Mouse (Mus musculus) limb, embryonic 12.5 days (tissue): ENCODE measurements around the gene Nectin1. TPM values are rescaled to one million over a fixed set of nuclear protein-coding genes. Genes with fewer than 3 reads are reported as not detected.
A peak's percentile ranks its signal among the peaks of the same experiment; 100 is the strongest.

ENCODE experiments used
- ATAC-seq: fragments of 200-750 bp; cut with Nextera tagmentation; 2 replicates; pipeline ENCODE4 v1.8.0; 2017; ENCODE audit warnings: low read depth, moderate TSS enrichment; ENCODE audit not compliant: insufficient number of reproducible peaks, insufficient read depth, low FRiP score, low TSS enrichment
- H3K27ac ChIP-seq: fragments of 300-500 bp; sonication (generic); 2 replicates; pipeline ENCODE4 v1.5.1; 2016; ENCODE audit warnings: mild to moderate bottlenecking, moderate library complexity
- H3K27me3 ChIP-seq: fragments of 300-500 bp; sonication (generic); 2 replicates; pipeline ENCODE4 v1.6.1; 2016; ENCODE audit warnings: mild to moderate bottlenecking, moderate library complexity
- H3K36me3 ChIP-seq: fragments of 300-500 bp; sonication (generic); 2 replicates; pipeline ENCODE4 v1.6.1; 2016; ENCODE audit warnings: mild to moderate bottlenecking, moderate library complexity
- H3K4me1 ChIP-seq: fragments of 300-500 bp; sonication (generic); replicated peaks from 2 replicates; pipeline ENCODE4 v1.6.1; 2016
- H3K4me2 ChIP-seq: fragments of 300-500 bp; sonication (generic); 2 replicates; pipeline ENCODE4 v1.6.1; 2016; ENCODE audit warnings: mild to moderate bottlenecking, moderate library complexity
- H3K4me3 ChIP-seq: fragments of 300-500 bp; sonication (generic); replicated peaks from 2 replicates; pipeline ENCODE4 v1.5.1; 2016; ENCODE audit warnings: mild to moderate bottlenecking
- H3K9ac ChIP-seq: fragments of 300-500 bp; sonication (generic); replicated peaks from 2 replicates; pipeline ENCODE4 v1.6.1; 2016; ENCODE audit warnings: mild to moderate bottlenecking, moderate library complexity
- H3K9me3 ChIP-seq: fragments of 300-500 bp; sonication (generic); 2 replicates; pipeline ENCODE4 v1.6.1; 2016; ENCODE audit warnings: mild to moderate bottlenecking, moderate library complexity
- WGBS: fragments of 180-500 bp; shearing (Covaris S2); methylation state at CpG from one replicate; pipeline ENCODE4 v1.1.7; 2016; 5-methylcytosine and 5-hydroxymethylcytosine counted together
- polyA plus RNA-seq: library from polyadenylated mRNA; unstranded; fragments of >200 nt; fragmentation: Nextera tagmentation; extraction: Ambion mirVana; gene quantifications from 2 replicates; pipeline ENCODE4 v1.2.1, GENCODE M21; 2016

Gene Nectin1
- polyA plus RNA-seq, result 5.5 and 6.0 TPM in 2 replicates

GRCm38 (mm10) chr9:43743647-43744137 is at the start of gene Nectin1:
Gene Nectin1, plus strand, starts transcription at chr9:43743984.
- Histone ChIP-seq H3K27ac (peak within 1 kb of the TSS; percentile 96), H3K4me2 (peak within 1 kb of the TSS; percentile 97), H3K9ac (peak within 1 kb of the TSS; percentile 89), H3K9me3 (no peaks in the 10 kb centered on the region), H3K27me3 (peaks cover 34% of the 10 kb centered on the region), H3K4me1 (peaks cover 41% of the 10 kb centered on the region), H3K36me3 (no peaks in the 10 kb centered on the region), H3K4me3 (peak within 1 kb of the TSS; percentile 85)
- under 1% methylated on average over 32 of the region's 51 CpGs for WGBS
- ATAC-seq, result peak; percentile 88

- Histone ChIP-seq H3K27ac (no peak overlapping the region), H3K4me3 (no peak overlapping the region), H3K27me3 (no peaks in the 10 kb centered on the region), H3K9me3 (no peaks in the 10 kb centered on the region), H3K4me1 (no peaks in the 10 kb centered on the region), H3K4me2 (no peak overlapping the region), H3K36me3 (no peaks in the 10 kb centered on the region), H3K9ac (no peak overlapping the region)
- no peak for ATAC-seq
- WGBS, result 15% methylated on average over 8 of the region's 8 CpGs
Measured at GRCm38 (mm10) chr9:43698080-43698712, 45.6 kb upstream of the Nectin1 start.

- WGBS, result 85% methylated on average over 10 of the region's 10 CpGs
- Histone ChIP-seq H3K4me3 (no peak overlapping the region), H3K27ac (no peak overlapping the region), H3K9me3 (no peaks in the 10 kb centered on the region), H3K27me3 (no peaks in the 10 kb centered on the region), H3K36me3 (no peaks in the 10 kb centered on the region), H3K4me1 (no peaks in the 10 kb centered on the region), H3K4me2 (no peak overlapping the region), H3K9ac (no peak overlapping the region)
- ATAC-seq, result no peak
Measured at GRCm38 (mm10) chr9:43698841-43699240, 44.9 kb upstream of the Nectin1 start.

GRCm38 (mm10) chr9:43699417-43700225 is 44.2 kb upstream of the Nectin1 start:
- no peak for ATAC-seq
- no peak overlapping the region for H3K9ac ChIP-seq
- no peaks in the 10 kb centered on the region for H3K4me1 ChIP-seq
- WGBS, result 76% methylated on average over 11 of the region's 11 CpGs
- no peak overlapping the region for H3K4me3 ChIP-seq
- H3K36me3 ChIP-seq, result no peaks in the 10 kb centered on the region
- H3K4me2 ChIP-seq, result no peak overlapping the region
- no peaks in the 10 kb centered on the region for H3K27me3 ChIP-seq
- H3K9me3 ChIP-seq, result no peaks in the 10 kb centered on the region
- no peak overlapping the region for H3K27ac ChIP-seq

- H3K9me3 ChIP-seq, result no peaks in the 10 kb centered on the region
- no peak for ATAC-seq
- no peak overlapping the region for H3K4me2 ChIP-seq
- H3K36me3 ChIP-seq, result no peaks in the 10 kb centered on the region
- 76% methylated on average over 3 of the region's 3 CpGs for WGBS
- no peaks in the 10 kb centered on the region for H3K27me3 ChIP-seq
- no peak overlapping the region for H3K9ac ChIP-seq
- H3K4me1 ChIP-seq, result no peaks in the 10 kb centered on the region
- H3K27ac ChIP-seq, result no peak overlapping the region
- H3K4me3 ChIP-seq, result no peak overlapping the region
Measured at GRCm38 (mm10) chr9:43700226-43700579, 43.6 kb upstream of the Nectin1 start.

GRCm38 (mm10) chr9:43701748-43702147 is 42.0 kb upstream of the Nectin1 start:
- Histone ChIP-seq H3K4me1 (no peaks in the 10 kb centered on the region), H3K4me3 (no peak overlapping the region), H3K27me3 (no peaks in the 10 kb centered on the region), H3K4me2 (no peak overlapping the region), H3K9ac (no peak overlapping the region), H3K9me3 (no peaks in the 10 kb centered on the region), H3K36me3 (no peaks in the 10 kb centered on the region), H3K27ac (no peak overlapping the region)
- ATAC-seq, result no peak

GRCm38 (mm10) chr9:43707571-43707970 is 36.2 kb upstream of the Nectin1 start:
- no peak overlapping the region for H3K4me3 ChIP-seq
- H3K27me3 ChIP-seq, result no peaks in the 10 kb centered on the region
- H3K4me2 ChIP-seq, result no peak overlapping the region
- no peaks in the 10 kb centered on the region for H3K36me3 ChIP-seq
- no peak overlapping the region for H3K9ac ChIP-seq
- H3K27ac ChIP-seq, result no peak overlapping the region
- 62% methylated on average over 4 of the region's 4 CpGs for WGBS
- no peaks in the 10 kb centered on the region for H3K4me1 ChIP-seq
- ATAC-seq, result no peak
- H3K9me3 ChIP-seq, result no peaks in the 10 kb centered on the region

GRCm38 (mm10) chr9:43708715-43709114 is 35.1 kb upstream of the Nectin1 start:
- Histone ChIP-seq H3K9me3 (no peaks in the 10 kb centered on the region), H3K4me3 (no peak overlapping the region), H3K27ac (no peak overlapping the region), H3K36me3 (no peaks in the 10 kb centered on the region), H3K4me1 (no peaks in the 10 kb centered on the region), H3K9ac (no peak overlapping the region), H3K27me3 (no peaks in the 10 kb centered on the region), H3K4me2 (no peak overlapping the region)
- 82% methylated on average over 2 of the region's 2 CpGs for WGBS
- ATAC-seq, result no peak

- no peak overlapping the region for H3K27ac ChIP-seq
- 0 out of 2 replicates have a peak, but pooled peaks cover 3% of the 10 kb centered on the region for H3K27me3 ChIP-seq
- H3K4me3 ChIP-seq, result no peak overlapping the region
- no peaks in the 10 kb centered on the region for H3K36me3 ChIP-seq
- H3K9ac ChIP-seq, result no peak overlapping the region
- 73% methylated on average over 3 of the region's 3 CpGs for WGBS
- no peaks in the 10 kb centered on the region for H3K4me1 ChIP-seq
- no peak for ATAC-seq
- H3K4me2 ChIP-seq, result no peak overlapping the region
- no peaks in the 10 kb centered on the region for H3K9me3 ChIP-seq
Measured at GRCm38 (mm10) chr9:43713432-43713831, 30.4 kb upstream of the Nectin1 start.

GRCm38 (mm10) chr9:43719407-43719839 is 24.4 kb upstream of the Nectin1 start:
- 78% methylated on average over 4 of the region's 4 CpGs for WGBS
- H3K4me3 ChIP-seq, result no peak overlapping the region
- no peak overlapping the region for H3K27ac ChIP-seq
- no peaks in the 10 kb centered on the region for H3K36me3 ChIP-seq
- no peak for ATAC-seq
- no peak overlapping the region for H3K9ac ChIP-seq
- no peaks in the 10 kb centered on the region for H3K4me1 ChIP-seq
- H3K27me3 ChIP-seq, result peaks cover 3% of the 10 kb centered on the region; the same call in 1 of the 2 replicates
- no peak overlapping the region for H3K4me2 ChIP-seq
- H3K9me3 ChIP-seq, result no peaks in the 10 kb centered on the region

GRCm38 (mm10) chr9:43720046-43720445 is 23.7 kb upstream of the Nectin1 start:
- Histone ChIP-seq H3K9me3 (no peaks in the 10 kb centered on the region), H3K9ac (no peak overlapping the region), H3K4me1 (no peaks in the 10 kb centered on the region), H3K27me3 (peaks cover 3% of the 10 kb centered on the region), H3K27ac (no peak overlapping the region), H3K4me3 (no peak overlapping the region), H3K36me3 (no peaks in the 10 kb centered on the region), H3K4me2 (no peak overlapping the region)
- no peak for ATAC-seq
- WGBS, result 69% methylated on average over 1 of the region's 1 CpGs
